Mouse (Mus musculus): ENCODE data around the gene Prkn.

DNA sequence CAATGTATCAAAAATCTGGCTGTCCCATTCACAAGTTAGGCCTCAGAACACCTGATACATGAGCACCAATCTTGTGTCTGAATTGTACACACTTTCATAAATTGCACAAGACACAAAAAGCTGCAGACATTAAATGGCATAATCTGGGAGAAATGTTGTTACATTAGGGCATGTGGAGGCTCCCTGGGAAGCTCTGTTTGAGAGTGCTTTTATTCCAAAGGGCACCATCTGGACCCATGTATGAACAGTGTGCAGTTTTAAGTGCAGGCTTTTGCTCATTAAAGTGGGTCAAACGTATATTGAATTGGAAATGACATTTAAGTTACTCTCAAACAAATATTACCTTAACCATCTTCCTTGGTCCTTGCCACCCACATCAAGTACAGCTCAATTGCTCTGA, 246.3 kb downstream of the Prkn start:
- TF ChIP-seq EP300 (IDR thresholded peaks at IDR 0.05; ENCODE audit: low read depth) (no peak), CTCF (IDR thresholded peaks at IDR 0.05; ENCODE audit: low read depth) (no peak)
